Mouse (Mus musculus) CH12.LX (cell line): ENCODE measurements around the gene Kcnip3. TPM values are rescaled to one million over a fixed set of nuclear protein-coding genes. Genes with fewer than 3 reads are reported as not detected.
A peak's percentile ranks its signal among the peaks of the same experiment; 100 is the strongest.

Experiments
- DNase-seq: peaks from one replicate; pipeline ENCODE4 v3.0.0-alpha.2; 2013; ENCODE audit errors: extremely low read depth
- H3K27ac ChIP-seq: 2 replicates; pipeline ENCODE4 v1.5.1; 2012; ENCODE audit warnings: low read depth, mild to moderate bottlenecking, control low read depth, moderate library complexity; ENCODE audit not compliant: insufficient read depth
- H3K27me3 ChIP-seq: replicated peaks from 2 replicates; pipeline ENCODE3; 2012; ENCODE audit warnings: inconsistent platforms
- H3K36me3 ChIP-seq, 2 experiments: replicated peaks in 1 of 2; 2 replicates each; pipeline versions ENCODE3 to v1.6.1; 2012; ENCODE audit warnings: inconsistent platforms in 1 of 2, low read length in 1 of 2, mild to moderate bottlenecking in 1 of 2, mixed read lengths in 1 of 2, moderate library complexity in 1 of 2; ENCODE audit not compliant: control insufficient read depth in 1 of 2, insufficient read depth in 1 of 2
- H3K4me1 ChIP-seq, 2 experiments: 2 replicates each; pipeline ENCODE4 v1.6.1; 2012; ENCODE audit warnings: inconsistent platforms in 1 of 2, moderate library complexity in 1 of 2; ENCODE audit not compliant: insufficient read depth in 2 of 2, control insufficient read depth in 1 of 2
- H3K4me2 ChIP-seq: 2 replicates; pipeline ENCODE4 v1.6.1; 2012; ENCODE audit warnings: low read depth, mild to moderate bottlenecking, control low read depth; ENCODE audit not compliant: poor library complexity, insufficient read depth, severe bottlenecking
- H3K4me3 ChIP-seq, 3 experiments: fragments of 150-350 bp in 1 of 3; sonication (generic) in 1 of 3; replicated peaks in 1 of 3; 2 replicates each; pipeline versions ENCODE3 to v1.5.1; 2011 to 2012; ENCODE audit warnings: low read depth in 2 of 3, low read length in 2 of 3, mild to moderate bottlenecking in 2 of 3, moderate library complexity in 2 of 3, control low read depth in 1 of 3, improper control_type of control experiment in 1 of 3, inconsistent platforms in 1 of 3, mixed read lengths in 1 of 3; ENCODE audit not compliant: poor library complexity in 1 of 3
- H3K79me2 ChIP-seq: replicated peaks from 2 replicates; pipeline ENCODE4 v1.6.1; 2012; ENCODE audit warnings: mild to moderate bottlenecking, moderate library complexity; ENCODE audit not compliant: control insufficient read depth, poor library complexity, insufficient read depth, severe bottlenecking; ENCODE audit errors: extremely low read depth
- H3K9ac ChIP-seq: 2 replicates; pipeline ENCODE4 v1.6.1; 2012; ENCODE audit warnings: low read depth, mild to moderate bottlenecking, control low read depth, moderate library complexity; ENCODE audit not compliant: insufficient read depth
- H3K9me3 ChIP-seq: replicated peaks from 2 replicates; pipeline ENCODE3; 2012; ENCODE audit warnings: low read length, inconsistent platforms, mixed read lengths
- CTCF ChIP-seq, 2 experiments: IDR thresholded peaks in 1 of 2; conservative IDR thresholded peaks in 1 of 2; 2 replicates each; pipeline ENCODE4 v1.5.1; 2011 to 2012; ENCODE audit warnings: low read depth in 2 of 2, low read length in 2 of 2, improper control_type of control experiment in 1 of 2, inconsistent platforms in 1 of 2, mild to moderate bottlenecking in 1 of 2, moderate library complexity in 1 of 2
- ELF1 ChIP-seq: IDR thresholded peaks from 2 replicates; pipeline ENCODE4 v1.6.1; 2014; ENCODE audit warnings: low read depth, mild to moderate bottlenecking, inconsistent platforms, low read length, improper control_type of control experiment
- GABPA ChIP-seq: IDR thresholded peaks from 2 replicates; pipeline ENCODE4 v1.6.1; 2012; ENCODE audit warnings: low read depth, low read length, improper control_type of control experiment, inconsistent platforms; ENCODE audit not compliant: insufficient replicate concordance
- IRF4 ChIP-seq: IDR thresholded peaks from 2 replicates; pipeline ENCODE4 v1.6.1; 2014; ENCODE audit warnings: low read depth, mild to moderate bottlenecking, inconsistent platforms, low read length, improper control_type of control experiment
- JUN ChIP-seq: IDR thresholded peaks from 2 replicates; pipeline ENCODE4 v1.6.1; 2011; ENCODE audit warnings: low read depth, mild to moderate bottlenecking, low read length, improper control_type of control experiment, moderate library complexity; ENCODE audit not compliant: insufficient read depth
- MAX ChIP-seq: IDR thresholded peaks from 2 replicates; pipeline ENCODE4 v1.6.1; 2011; ENCODE audit warnings: low read length, improper control_type of control experiment
- MXI1 ChIP-seq: IDR thresholded peaks from 2 replicates; pipeline ENCODE4 v1.6.1; 2011; ENCODE audit warnings: mild to moderate bottlenecking, low read depth, low read length, improper control_type of control experiment
- MYC ChIP-seq: IDR thresholded peaks from 2 replicates; pipeline ENCODE4 v1.6.1; 2011; ENCODE audit warnings: low read depth, mild to moderate bottlenecking, improper control_type of control experiment, low read length
- NELFE ChIP-seq: IDR thresholded peaks from 2 replicates; pipeline ENCODE4 v1.6.1; 2011; ENCODE audit warnings: low read depth, low read length, improper control_type of control experiment
- PAX5 ChIP-seq: IDR thresholded peaks from 2 replicates; pipeline ENCODE4 v1.6.1; 2012; ENCODE audit warnings: low read length, inconsistent platforms, mixed read lengths
- POLR2AphosphoS2 ChIP-seq: IDR thresholded peaks from 2 replicates; pipeline ENCODE4 v1.6.1; 2011; ENCODE audit warnings: low read depth, low read length, improper control_type of control experiment
- RAD21 ChIP-seq: IDR thresholded peaks from 2 replicates; pipeline ENCODE4 v1.6.1; 2011; ENCODE audit warnings: low read depth, mild to moderate bottlenecking, low read length, improper control_type of control experiment, moderate library complexity
- RCOR1 ChIP-seq: conservative IDR thresholded peaks from 2 replicates; pipeline ENCODE4 v1.6.1; 2012; ENCODE audit warnings: low read depth, mild to moderate bottlenecking, inconsistent platforms, low read length, improper control_type of control experiment
- SIN3A ChIP-seq: IDR thresholded peaks from 2 replicates; pipeline ENCODE4 v1.6.1; 2012; ENCODE audit warnings: low read length, improper control_type of control experiment, inconsistent platforms
- SMC3 ChIP-seq: IDR thresholded peaks from 2 replicates; pipeline ENCODE4 v1.6.1; 2011; ENCODE audit warnings: low read depth, low read length, improper control_type of control experiment
- TBP ChIP-seq: conservative IDR thresholded peaks from 2 replicates; pipeline ENCODE4 v1.6.1; 2011; ENCODE audit warnings: low read depth, low read length, improper control_type of control experiment
- USF2 ChIP-seq: conservative IDR thresholded peaks from 2 replicates; pipeline ENCODE4 v1.6.1; 2011; ENCODE audit warnings: low read depth, low read length, improper control_type of control experiment
- ZKSCAN1 ChIP-seq: IDR thresholded peaks from 2 replicates; pipeline ENCODE4 v1.6.1; 2012; ENCODE audit warnings: low read depth, inconsistent platforms, low read length, improper control_type of control experiment, borderline replicate concordance
- ZMIZ1 ChIP-seq: IDR thresholded peaks from 2 replicates; pipeline ENCODE4 v1.6.1; 2012; ENCODE audit warnings: low read depth, mild to moderate bottlenecking, inconsistent platforms, low read length, improper control_type of control experiment
- dilution Hi-C: fragments of 300-500 bp; cut with MboI; formaldehyde crosslinking; loops from 2 replicates; pipeline ENCODE4 v1.14.3; 2020; ENCODE audit warnings: low sequenced_read_pairs; ENCODE audit not compliant: extremely low pct_unique_long_range_greater_than_20kb, extremely low pct_ligation_motif_present
- in situ Hi-C: fragments of 300-500 bp; cut with MboI; formaldehyde crosslinking; loops from 3 replicates; pipeline ENCODE4 v1.14.3; 2019; ENCODE audit warnings: low sequenced_read_pairs, low pct_ligation_motif_present, low pct_unique_long_range_greater_than_20kb, mixed read lengths
- polyA plus RNA-seq: library from polyadenylated mRNA; unstranded; fragments of >175 nt; gene quantifications from 2 replicates; pipeline ENCODE4 v1.2.1, GENCODE M21; 2012; ENCODE audit warnings: low read depth; ENCODE audit not compliant: insufficient read length
- total RNA-seq, 2 experiments: library from RNA; depleted of rRNA; stranded (reverse); fragments of 300-350 nt in 1 of 2; fragments of >200 nt in 1 of 2; gene quantifications; 2 replicates each; pipeline ENCODE4 v1.2.3; 2012 to 2014

The Kcnip3 gene
- total and polyA plus RNA-seq, 3 experiments: not detected

DNA sequence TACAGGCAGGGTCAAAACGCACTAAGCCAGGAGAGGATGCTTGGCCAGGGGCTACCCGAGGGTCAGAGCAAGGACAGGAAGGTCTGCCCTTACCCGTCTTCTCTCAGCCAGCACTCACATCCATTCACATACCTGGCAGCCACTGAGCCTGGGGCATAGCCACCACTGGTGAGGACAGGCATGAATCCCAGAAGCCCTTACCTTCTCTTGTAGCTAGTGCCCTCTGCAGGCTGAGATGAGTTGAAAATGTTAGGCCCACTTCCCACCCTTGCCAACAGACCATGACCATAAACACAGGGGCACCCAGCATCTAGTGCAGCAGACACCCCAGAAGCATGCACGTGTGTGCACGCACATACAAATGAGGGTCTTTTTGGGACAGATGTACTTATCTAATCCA, 29.2 kb upstream of the Kcnip3 start:
- peak; percentile 6 for DNase-seq
- no peak overlapping the region for H3K4me2 ChIP-seq
- H3K79me2 ChIP-seq: no peaks in the 10 kb centered on the region
- H3K4me1 ChIP-seq: no peaks in the 10 kb centered on the region
- dilution Hi-C loops (no loop called here), in situ Hi-C loops (no loop called here)
- H3K4me3 ChIP-seq: no peak overlapping the region
- H3K27me3 ChIP-seq: peaks cover 79% of the 10 kb centered on the region
- H3K9me3 ChIP-seq: peaks cover 7% of the 10 kb centered on the region
- H3K27ac ChIP-seq: no peak overlapping the region
- H3K36me3 ChIP-seq: no peaks in the 10 kb centered on the region
- H3K9ac ChIP-seq: no peak overlapping the region
- TF ChIP-seq ZKSCAN1: no peak
- peak in 1 of 2 experiments; percentile 50; a peak in 2 of 4 replicates for TF ChIP-seq CTCF (conservative IDR thresholded peaks at IDR 0.05 in 1 of 2, IDR thresholded peaks at IDR 0.05 in 1 of 2; ENCODE audit: low read depth in 2 of 2, low read length in 2 of 2)
- no peak for TF ChIP-seq POLR2AphosphoS2
- TF ChIP-seq RAD21: peak; percentile 34
- peak; percentile 29 for TF ChIP-seq SMC3
- no peak for TF ChIP-seq USF2
- TF ChIP-seq MXI1: no peak

DNA sequence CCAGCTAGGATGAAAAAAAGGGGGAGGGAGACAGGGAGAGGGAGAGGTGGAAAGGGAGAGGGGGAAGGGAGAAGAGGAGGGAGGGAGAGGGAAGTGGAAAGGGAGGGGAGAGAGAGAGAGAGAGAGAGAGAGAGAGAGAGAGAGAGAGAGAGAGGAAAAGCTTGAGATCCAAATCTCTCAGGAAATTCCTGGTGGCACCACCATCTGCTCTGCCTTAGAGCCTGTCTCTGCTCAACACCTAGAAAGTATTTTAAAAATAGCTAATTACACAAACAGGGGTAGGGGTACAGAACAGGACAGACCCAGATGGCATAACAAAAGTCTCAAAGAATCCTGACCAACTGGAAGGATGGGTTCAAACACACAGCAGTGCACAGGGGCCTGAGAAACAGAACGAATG, 28.6 kb upstream of the Kcnip3 start:
- no peak overlapping the region for H3K9ac ChIP-seq
- dilution Hi-C loops (no loop called here), in situ Hi-C loops (no loop called here)
- H3K9me3 ChIP-seq: peaks cover 7% of the 10 kb centered on the region
- no peaks in the 10 kb centered on the region for H3K36me3 ChIP-seq
- H3K27ac ChIP-seq: no peak overlapping the region
- H3K4me3 ChIP-seq: no peak overlapping the region
- H3K79me2 ChIP-seq: no peaks in the 10 kb centered on the region
- no peak overlapping the region for H3K4me2 ChIP-seq
- H3K4me1 ChIP-seq: no peaks in the 10 kb centered on the region
- TF ChIP-seq GABPA (no peak), ZMIZ1 (no peak), SIN3A (no peak), PAX5 (no peak), IRF4 (no peak), NELFE (no peak), RCOR1 (no peak), MYC (no peak), MAX (no peak), RAD21 (no peak), JUN (no peak), USF2 (no peak), TBP (no peak), ELF1 (no peak)
- TF ChIP-seq, all 38 proteins: peak for 0
- H3K27me3 ChIP-seq: peaks cover 80% of the 10 kb centered on the region
- no peak for DNase-seq
